Mouse (Mus musculus): ENCODE results near the gene Gm32717. TPM values are rescaled to one million over a fixed set of nuclear protein-coding genes. Genes with fewer than 3 reads are reported as not detected.

Gene Gm32717
- polyA plus RNA-seq (2015; fragmentation: Nextera tagmentation; extraction: Ambion mirVana) = 0.09 TPM in 1 of 2 replicates, not detected in the other

GRCm38 (mm10) chr10:118240680-118241079, at the start of gene Gm32717:
Gene Gm32717, minus strand, starts transcription at chr10:118240780.

DNA sequence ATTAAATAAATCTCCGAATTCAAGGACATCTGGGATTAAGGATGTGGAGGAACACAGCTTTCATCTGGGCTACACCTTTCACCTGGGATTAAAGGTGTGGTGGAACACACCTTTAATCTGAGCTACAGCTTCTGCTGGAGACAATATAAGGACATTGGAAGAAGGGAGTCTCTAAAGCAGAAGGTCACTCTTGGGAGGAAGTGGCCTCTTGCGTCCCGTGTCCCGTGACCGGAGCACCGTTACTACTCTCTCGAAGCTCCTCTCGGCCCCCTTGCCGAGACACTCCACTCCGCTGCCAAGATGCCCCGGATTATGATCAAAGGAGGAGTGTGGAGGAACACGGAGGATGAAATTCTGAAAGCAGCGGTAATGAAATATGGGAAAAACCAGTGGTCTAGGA, 17.8 kb upstream of the Gm32717 start, which contains the start of gene Gm32802:
Gene Gm32802, plus strand, starts transcription at position 301 of the 400 bp plus-strand sequence.

DNA sequence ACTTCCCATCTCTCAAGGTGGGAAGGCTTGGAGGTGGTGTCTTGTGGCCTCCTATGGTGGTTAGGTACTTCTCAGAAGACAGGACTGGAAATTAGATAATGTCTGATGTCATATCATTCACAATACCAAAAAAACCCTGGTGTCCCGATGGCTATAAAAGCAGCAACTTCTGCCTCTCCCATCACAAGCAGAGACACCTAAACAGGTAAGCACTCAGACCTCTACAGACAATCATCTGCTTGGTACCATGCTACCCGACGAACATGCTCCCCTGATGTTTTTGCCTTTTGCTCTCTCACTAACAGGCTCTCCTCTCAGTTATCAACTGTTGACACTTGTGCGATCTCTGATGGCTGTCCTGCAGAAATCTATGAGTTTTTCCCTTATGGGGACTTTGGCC, 35.9 kb downstream of the Gm32717 start, which contains the start of gene Il22:
Gene Il22, plus strand, starts transcription at position 301 of the 400 bp plus-strand sequence.

Other genes starting within 250 kb of the Gm32717 start
- 11.2 and 17.1 TPM in 2 replicates for gene Mdm1, start 99.0 kb downstream of the Gm32717 start, polyA plus RNA-seq (2015; fragmentation: Nextera tagmentation; extraction: Ambion mirVana)
- gene Il22, start 35.8 kb downstream of the Gm32717 start, polyA plus RNA-seq (2015; fragmentation: Nextera tagmentation; extraction: Ambion mirVana) = not detected in 2 replicates
- gene Gm32802, start 17.9 kb upstream of the Gm32717 start, polyA plus RNA-seq (2015; fragmentation: Nextera tagmentation; extraction: Ambion mirVana) = 0.09 TPM in 1 of 2 replicates, not detected in the other
- gene Iltifb, start 54.3 kb upstream of the Gm32717 start, polyA plus RNA-seq (2015; fragmentation: Nextera tagmentation; extraction: Ambion mirVana) = 0.19 TPM in 1 of 2 replicates, not detected in the other
- gene Gm9040, start 86.2 kb upstream of the Gm32717 start, polyA plus RNA-seq (2015; fragmentation: Nextera tagmentation; extraction: Ambion mirVana) = not detected in 2 replicates
- not detected in 2 replicates for gene Gm9044, start 91.6 kb upstream of the Gm32717 start, polyA plus RNA-seq (2015; fragmentation: Nextera tagmentation; extraction: Ambion mirVana)
- not detected in 2 replicates for gene Gm9045, start 97.1 kb upstream of the Gm32717 start, polyA plus RNA-seq (2015; fragmentation: Nextera tagmentation; extraction: Ambion mirVana)
- gene Gm9046, start 102.5 kb upstream of the Gm32717 start, polyA plus RNA-seq (2015; fragmentation: Nextera tagmentation; extraction: Ambion mirVana) = not detected in 2 replicates
- not detected in 2 replicates for gene Gm9048, start 107.9 kb upstream of the Gm32717 start, polyA plus RNA-seq (2015; fragmentation: Nextera tagmentation; extraction: Ambion mirVana)
- gene Gm9049, start 113.3 kb upstream of the Gm32717 start, polyA plus RNA-seq (2015; fragmentation: Nextera tagmentation; extraction: Ambion mirVana) = not detected in 2 replicates
- 0.15 TPM in 1 of 2 replicates, not detected in the other for gene Ifng, start 200.3 kb upstream of the Gm32717 start, polyA plus RNA-seq (2015; fragmentation: Nextera tagmentation; extraction: Ambion mirVana)

Measured in adrenal gland, postnatal 0 days (tissue).